Mouse (Mus musculus): ENCODE data around the gene Spag4.

DNA sequence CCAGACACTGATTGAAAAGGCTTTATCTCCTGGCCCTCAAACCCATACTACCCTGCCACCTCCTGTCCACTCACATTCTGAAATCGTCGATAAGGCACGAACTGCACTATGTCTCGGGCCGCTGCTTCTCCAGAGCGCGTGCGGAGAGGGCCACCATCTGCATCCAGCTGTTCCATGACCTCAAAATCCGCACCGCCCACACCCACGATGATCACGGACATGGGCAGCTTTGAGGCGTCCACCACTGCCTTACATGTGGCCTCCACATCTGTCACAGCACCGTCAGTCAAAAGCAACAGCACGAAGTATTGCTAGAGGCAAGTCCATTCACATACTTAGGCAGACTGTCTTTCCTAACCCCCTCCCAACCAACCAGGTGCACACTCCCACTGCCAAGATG, 8.8 kb downstream of the Spag4 start:
- no peak for TF ChIP-seq CTCF (IDR thresholded peaks at IDR 0.05; ENCODE audit: extremely low read depth, insufficient read depth, low read length)
- TF ChIP-seq POLR2A (IDR thresholded peaks at IDR 0.05; ENCODE audit: extremely low read depth, insufficient read depth, low read length), result no peak

All from cortical plate, adult 2 months (tissue).